Mouse (Mus musculus): ENCODE data around the gene Rc3h1. TPM values are rescaled to one million over a fixed set of nuclear protein-coding genes. Genes with fewer than 3 reads are reported as not detected.
"Not testable (repeated sequence)": the region's sequence is repeated elsewhere in the genome, so short reads cannot be mapped to it uniquely, and the experiment has no call there.

The Rc3h1 gene
- 10 to 100 TPM; 43.1 to 44.9 TPM for total RNA-seq (2021)

GRCm38 (mm10) chr1:160906057-160906557 lies at the start of gene Rc3h1:
Gene Rc3h1 (plus strand): TSS chr1:160906418.
- peak; percentile 98 for DNase-seq

DNA sequence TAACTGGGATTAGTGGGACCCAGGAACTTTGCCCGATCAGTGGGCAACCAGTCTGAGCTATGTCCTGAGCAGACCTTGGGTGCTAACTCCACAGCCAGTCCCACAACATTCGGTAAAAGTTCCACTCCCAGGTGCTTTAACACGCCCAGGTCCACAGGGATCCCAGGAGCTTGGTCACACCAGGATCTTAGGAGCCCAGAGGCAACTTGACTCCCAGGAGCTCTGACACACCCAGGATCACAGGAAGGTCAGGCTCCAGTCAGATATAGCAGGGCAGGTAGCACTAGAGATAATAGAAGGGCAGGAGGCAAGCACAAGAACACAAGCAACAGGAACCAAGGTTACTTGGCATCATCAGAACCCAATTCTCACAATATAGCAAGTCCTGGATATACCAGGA lies 48.1 kb upstream of the Rc3h1 start:
- DNase-seq = no peak

DNA sequence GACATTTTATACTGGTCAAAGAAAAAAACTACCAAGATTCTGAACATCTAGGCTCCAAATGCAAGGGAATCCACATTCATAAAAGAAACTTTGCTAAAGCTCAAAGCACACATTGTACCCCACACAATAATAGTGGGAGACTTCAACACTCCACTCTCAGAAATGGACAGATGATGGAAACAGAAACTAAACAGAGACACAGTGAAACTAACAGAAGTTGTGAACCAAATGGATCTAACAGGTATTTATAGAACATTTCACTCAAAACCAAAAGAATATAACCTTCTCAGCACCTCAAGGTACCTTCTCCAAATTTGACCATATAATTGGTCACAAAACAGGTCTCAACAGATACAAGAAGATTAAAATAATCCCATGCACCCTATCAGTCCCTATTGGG lies 46.3 kb upstream of the Rc3h1 start:
- not testable (repeated sequence) for DNase-seq

DNA sequence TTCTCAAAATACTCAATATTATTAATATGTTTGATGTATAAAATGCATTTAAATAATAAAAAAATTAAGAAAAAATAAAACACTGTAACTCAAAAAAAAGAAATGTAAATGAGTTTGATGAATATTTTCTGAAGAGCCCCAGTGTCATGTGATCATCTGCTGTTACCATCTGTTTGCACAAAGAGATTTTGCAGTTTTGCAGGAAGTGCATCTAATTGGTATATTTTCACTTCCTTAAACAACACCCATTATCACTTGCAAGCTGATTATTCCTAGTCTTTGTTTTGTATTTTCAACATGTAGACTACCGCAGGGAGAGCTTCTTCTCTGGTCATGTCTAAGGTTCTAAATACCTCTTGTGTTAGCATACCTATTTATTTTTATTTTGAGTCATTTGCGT lies 45.1 kb upstream of the Rc3h1 start:
- no peak for DNase-seq

DNA sequence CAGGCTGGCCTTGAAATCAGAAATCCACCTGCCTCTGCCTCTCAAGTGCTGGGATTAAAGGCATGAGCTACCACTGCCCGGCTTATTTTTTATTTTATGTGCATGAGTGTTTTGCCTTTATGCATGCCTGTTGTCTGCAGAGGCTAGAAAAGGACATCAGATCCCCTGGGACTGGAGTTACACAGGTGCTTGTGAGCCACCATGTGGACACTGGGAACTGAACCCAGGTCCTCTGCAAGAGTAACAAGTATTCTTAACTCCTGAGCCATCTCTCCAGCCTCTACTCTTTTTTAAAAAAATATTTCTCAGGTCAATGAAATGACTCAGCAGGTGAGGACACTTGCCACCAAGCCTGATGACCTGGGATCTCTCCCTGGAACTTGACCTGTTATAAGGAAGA lies 44.6 kb upstream of the Rc3h1 start:
- DNase-seq = no peak

DNA sequence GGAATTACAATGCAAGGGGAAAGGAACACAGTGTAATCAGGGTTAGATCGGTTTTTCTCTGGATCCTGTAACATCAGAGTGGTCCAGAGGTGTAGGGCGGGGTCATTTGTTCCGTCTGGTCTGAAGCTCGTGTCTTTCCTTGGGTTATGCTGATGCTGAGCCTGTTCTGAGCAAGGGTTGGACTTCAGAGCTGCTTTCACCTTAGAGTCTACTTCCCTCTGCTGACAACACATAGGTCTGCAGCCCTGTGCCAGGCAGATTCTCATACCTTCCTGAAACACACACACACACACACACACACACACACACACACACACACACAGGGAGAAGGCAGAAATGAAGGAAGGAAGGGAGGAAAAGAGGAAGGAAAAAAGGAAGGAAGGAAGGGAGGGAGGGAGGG lies 43.2 kb upstream of the Rc3h1 start:
- DNase-seq = no peak

DNA sequence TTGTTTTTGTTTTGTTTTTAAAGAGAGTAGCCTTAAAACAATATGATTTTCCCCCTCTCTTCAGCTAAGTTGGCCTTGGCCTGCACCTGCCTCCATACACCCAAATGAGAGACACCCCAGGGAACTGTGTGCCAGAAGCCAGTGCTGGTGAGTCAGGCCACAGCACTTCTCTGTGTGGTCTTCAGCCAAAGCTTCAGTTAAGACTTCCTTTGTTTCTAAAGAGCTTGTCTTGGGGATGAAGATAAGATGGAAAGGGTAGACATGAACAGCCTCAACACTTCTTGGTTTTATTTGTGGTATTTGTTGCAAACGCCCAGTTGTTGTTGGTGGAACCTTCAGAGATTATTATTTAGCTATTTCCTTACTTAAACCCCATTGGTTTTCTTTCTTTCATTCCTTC lies 31.5 kb upstream of the Rc3h1 start:
- no peak for DNase-seq

DNA sequence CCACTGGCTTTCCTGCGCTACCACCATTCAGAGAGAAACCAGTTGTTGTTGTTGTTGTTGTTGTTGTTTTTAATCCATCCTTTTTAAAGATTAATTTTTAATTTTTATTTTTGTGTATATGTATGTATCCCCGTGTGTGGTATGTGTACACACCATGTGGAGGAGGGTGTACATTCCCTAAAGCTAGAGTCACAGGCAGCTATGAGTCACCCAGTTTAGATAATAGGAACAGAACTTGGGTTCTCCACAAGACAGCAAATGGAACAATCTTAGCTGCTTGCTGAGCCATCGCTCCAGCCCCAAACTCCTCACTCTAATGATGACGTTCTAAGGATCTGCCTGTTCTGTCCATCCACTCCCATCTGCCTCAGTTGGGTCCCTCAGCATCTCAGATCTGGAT lies 29.2 kb upstream of the Rc3h1 start:
- no peak for DNase-seq

GRCm38 (mm10) chr1:160878485-160878884 lies 27.7 kb upstream of the Rc3h1 start:
- DNase-seq = no peak

- DNase-seq = not testable (repeated sequence)
These were observed 24.8 kb upstream of the Rc3h1 start for GRCm38 (mm10) chr1:160881378-160881777.

- DNase-seq = no peak
These were observed 24.2 kb upstream of the Rc3h1 start for GRCm38 (mm10) chr1:160881968-160882367.

DNA sequence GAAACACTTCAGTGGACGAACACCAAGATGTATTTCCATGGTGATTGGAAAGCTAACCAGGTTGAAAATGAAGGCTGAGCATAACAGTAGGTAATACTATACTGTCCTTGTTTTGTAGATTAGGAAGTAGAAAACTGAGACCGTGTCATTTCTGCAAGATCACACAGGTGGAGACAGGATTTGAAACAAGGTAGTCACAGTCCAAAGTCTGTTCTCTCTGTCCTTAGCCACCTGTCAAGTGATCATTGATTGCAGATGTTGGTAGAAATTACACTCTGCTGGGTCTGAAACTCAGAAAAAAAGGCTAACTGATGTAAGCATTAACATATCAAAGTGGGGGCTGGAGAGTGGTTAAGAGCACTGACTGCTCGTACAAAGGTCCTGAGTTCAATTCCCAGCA lies 21.9 kb upstream of the Rc3h1 start:
- DNase-seq = no peak

GRCm38 (mm10) chr1:160884993-160885392 lies 21.2 kb upstream of the Rc3h1 start:
- no peak for DNase-seq

- DNase-seq = no peak
These were observed 6.5 kb upstream of the Rc3h1 start for GRCm38 (mm10) chr1:160899701-160900100.

- no peak for DNase-seq
These were observed 2.2 kb upstream of the Rc3h1 start for GRCm38 (mm10) chr1:160904047-160904446.

DNA sequence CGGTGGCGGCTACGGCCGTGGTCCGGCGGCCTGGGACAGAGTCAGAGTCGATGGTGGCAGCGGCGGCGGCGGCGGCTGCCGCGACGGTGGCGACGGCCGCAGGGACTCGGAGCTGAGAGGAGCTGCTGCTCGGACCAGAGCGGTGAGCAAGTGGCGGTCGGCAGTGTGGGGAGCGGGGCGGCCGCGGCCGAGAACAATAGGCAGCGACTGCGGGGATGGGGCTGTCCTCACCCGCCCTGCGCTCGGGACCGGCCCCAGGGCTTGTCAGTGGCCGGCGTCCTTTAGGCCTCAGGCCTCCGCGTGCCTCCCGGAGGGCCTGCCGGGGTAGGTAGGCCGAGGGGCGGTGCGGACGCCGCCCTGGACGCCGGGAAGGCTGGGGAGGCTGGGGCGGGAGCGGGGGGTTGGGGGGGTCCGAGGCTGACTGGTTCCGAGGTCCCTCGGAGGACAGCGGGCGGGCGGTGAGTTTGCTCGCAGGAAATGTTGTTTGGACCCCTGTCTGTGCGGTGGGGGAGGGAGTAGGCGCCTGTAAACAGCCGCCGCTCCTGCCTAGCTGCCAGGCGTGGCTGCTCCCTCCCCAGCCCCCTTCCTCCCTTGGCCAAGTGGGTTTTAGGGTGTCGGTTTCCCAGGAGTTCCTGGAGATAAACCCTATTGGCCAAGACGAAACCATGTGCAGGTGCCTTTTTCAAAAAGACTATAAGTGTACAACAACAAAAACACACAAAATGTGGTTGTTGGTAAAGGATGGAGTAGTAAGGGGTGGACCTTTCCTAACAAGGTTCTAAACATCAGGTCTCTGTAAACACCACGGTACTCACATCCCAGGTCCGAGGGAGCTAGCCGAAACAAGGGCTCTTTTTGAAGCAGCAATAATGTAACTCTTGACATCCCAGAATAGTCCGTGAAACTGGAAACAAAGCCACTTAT lies 602 bp downstream of the Rc3h1 start:
- DNase-seq = peak; percentile 46 to 54

- DNase-seq = no peak
These were observed 4.0 kb downstream of the Rc3h1 start for GRCm38 (mm10) chr1:160910176-160910575.

DNA sequence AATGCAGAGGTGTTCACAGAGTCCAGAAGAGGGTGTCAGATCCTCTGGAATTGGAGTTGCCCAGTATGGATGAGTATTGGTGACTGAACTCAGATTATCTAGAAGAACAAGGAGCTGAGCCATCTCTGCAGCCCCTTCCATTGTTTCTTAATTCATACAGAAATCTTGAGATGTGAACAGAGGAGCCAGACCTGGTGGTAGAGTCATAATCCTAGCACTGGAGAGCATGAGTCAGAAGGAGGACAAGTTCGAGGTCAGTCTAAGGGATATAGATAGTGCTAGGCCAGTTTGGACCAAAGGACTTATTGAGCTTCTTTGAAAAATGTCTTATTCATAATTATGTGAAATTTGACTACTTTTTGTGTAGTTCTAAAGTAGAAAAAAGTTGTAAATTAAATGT lies 4.6 kb downstream of the Rc3h1 start:
- DNase-seq = no peak

GRCm38 (mm10) chr1:160919383-160919782 lies 13.2 kb downstream of the Rc3h1 start:
- no peak for DNase-seq

- no peak for DNase-seq
These were observed 15.7 kb downstream of the Rc3h1 start for GRCm38 (mm10) chr1:160921938-160922337.

DNA sequence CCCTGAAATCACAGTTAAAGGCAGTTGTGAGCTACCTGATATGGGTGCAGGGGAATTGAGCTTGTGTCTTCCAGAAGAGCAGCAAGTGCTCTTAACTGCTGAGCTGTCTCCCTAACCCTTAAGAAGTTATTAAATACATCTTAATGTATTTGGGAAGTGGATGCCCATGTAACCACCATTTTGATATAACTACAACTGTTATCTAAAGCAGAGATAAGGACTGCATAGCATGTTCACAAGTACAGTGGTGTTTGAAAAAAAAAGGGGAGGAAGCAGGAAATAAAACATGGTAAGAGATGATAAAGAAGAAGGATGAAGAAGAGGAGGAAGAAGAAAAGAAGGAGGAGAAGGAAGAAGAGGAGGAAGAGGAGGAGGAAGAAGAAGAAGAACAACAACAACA lies 25.1 kb downstream of the Rc3h1 start:
- no peak for DNase-seq

DNA sequence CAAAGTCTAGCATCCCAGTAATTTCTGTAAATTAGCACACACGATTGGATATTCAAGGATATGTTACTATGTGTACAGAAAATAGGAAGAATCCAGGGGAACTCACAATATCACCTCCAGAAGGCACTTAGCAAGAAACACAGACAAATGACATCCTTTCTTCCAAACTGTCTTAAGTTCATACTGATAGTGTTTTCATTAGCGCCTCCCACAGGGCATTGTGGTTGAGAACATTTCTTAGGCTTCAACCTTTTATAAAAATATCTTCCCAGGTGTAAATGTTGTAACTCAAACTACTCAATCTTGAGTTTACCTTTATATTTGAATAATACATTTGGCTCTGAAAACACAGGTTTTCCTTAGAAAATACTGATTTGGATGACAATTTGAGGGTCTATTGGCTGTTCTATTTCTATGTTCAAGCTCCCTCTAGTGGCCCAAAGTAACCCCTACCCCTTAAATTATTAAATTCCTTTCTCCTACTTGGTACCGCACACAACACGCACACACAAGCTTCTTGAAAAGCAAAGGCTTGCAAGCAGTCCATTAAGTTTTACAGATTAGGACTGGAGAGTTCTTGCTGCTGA lies 27.8 kb downstream of the Rc3h1 start:
- no peak for DNase-seq

GRCm38 (mm10) chr1:160935551-160935950 lies 29.3 kb downstream of the Rc3h1 start:
- no peak for DNase-seq

DNA sequence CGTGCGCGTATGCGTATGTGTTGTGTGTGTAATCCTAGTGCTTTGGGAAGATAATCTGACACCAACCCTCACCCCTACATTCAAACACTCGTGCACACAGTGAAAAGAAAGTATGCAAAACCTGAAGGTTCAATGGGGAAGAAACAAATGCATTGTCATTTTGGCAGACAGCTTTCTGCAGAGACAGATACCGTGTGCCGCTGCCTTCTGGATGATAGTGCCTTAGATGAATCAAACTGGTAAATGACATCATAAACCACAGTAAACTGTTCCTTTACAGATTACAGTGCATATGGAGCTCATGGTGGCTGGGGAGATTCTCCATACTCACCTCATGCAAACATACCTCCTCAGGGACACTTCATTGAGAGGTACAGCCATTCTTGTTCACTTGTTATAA lies 57.0 kb downstream of the Rc3h1 start:
- no peak for DNase-seq

All from layer of hippocampus, postnatal 36 days (tissue).